Mouse (Mus musculus) heart, embryonic 10.5 days (tissue): ENCODE data around the gene Ap1s1. TPM values are rescaled to one million over a fixed set of nuclear protein-coding genes. Genes with fewer than 3 reads are reported as not detected.

Source experiments
- DNase-seq: peaks from one replicate; pipeline ENCODE4 v3.0.0-alpha.2; 2017; ENCODE audit warnings: low spot score
- H3K27ac ChIP-seq: fragments of 300-500 bp; sonication (generic); 2 replicates; pipeline ENCODE4 v1.5.1; 2016; ENCODE audit warnings: mild to moderate bottlenecking
- H3K27me3 ChIP-seq: fragments of 300-500 bp; sonication (generic); 2 replicates; pipeline ENCODE4 v1.6.1; 2016; ENCODE audit warnings: mild to moderate bottlenecking; ENCODE audit not compliant: poor library complexity, insufficient read depth, severe bottlenecking
- H3K36me3 ChIP-seq: fragments of 300-500 bp; sonication (generic); 2 replicates; pipeline ENCODE4 v1.6.1; 2016; ENCODE audit warnings: mild to moderate bottlenecking, moderate library complexity
- H3K4me1 ChIP-seq: fragments of 300-500 bp; sonication (generic); 2 replicates; pipeline ENCODE4 v1.6.1; 2016; ENCODE audit warnings: mild to moderate bottlenecking
- H3K4me3 ChIP-seq: fragments of 300-500 bp; sonication (generic); 2 replicates; pipeline ENCODE4 v1.5.1; 2016; ENCODE audit warnings: mild to moderate bottlenecking, moderate library complexity
- H3K9me3 ChIP-seq: fragments of 300-500 bp; sonication (generic); 2 replicates; pipeline ENCODE4 v1.6.1; 2016; ENCODE audit warnings: mild to moderate bottlenecking, moderate library complexity
- WGBS: fragments of 180-500 bp; shearing (Covaris S2); methylation state at CpG from one replicate; pipeline ENCODE4 v1.1.7; 2016; 5-methylcytosine and 5-hydroxymethylcytosine counted together
- polyA plus RNA-seq: library from polyadenylated mRNA; unstranded; fragments of >200 nt; fragmentation: Nextera tagmentation; extraction: Ambion mirVana; gene quantifications from 2 replicates; pipeline ENCODE4 v1.2.1, GENCODE M21; 2016

Gene Ap1s1
- polyA plus RNA-seq, 1 experiment from 2014 or later = 178 TPM

DNA sequence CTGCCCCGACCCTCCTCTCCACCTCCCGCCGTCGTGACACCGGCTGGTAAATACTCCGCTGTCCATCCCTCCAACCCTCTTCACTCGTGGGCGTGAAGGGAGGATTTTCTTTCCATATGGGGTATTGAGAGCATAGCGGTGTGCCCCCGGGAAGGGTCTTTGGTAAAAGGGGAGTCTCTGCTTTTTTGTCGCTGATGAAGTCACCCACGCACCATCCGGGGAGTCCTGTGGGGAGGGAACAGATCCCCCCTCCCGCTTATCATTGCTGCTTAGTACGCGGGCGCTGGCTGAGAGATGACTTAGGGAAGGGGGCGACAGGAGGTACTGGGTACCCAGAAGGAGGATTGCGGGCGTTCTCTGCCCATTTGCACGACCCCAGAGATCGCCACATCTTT is 15.5 kb downstream of the Ap1s1 start:
- H3K4me1 ChIP-seq = peaks cover 41% of the 10 kb centered on the region
- H3K36me3 ChIP-seq = peaks cover 6% of the 10 kb centered on the region; the same call in 1 of the 2 replicates
- peak overlapping the region; percentile 54 for H3K4me3 ChIP-seq
- WGBS = 16% methylated on average over 22 of the region's 22 CpGs
- H3K27ac ChIP-seq = no peak overlapping the region
- H3K9me3 ChIP-seq = no peaks in the 10 kb centered on the region
- DNase-seq = no peak
- peaks cover 91% of the 10 kb centered on the region for H3K27me3 ChIP-seq

DNA sequence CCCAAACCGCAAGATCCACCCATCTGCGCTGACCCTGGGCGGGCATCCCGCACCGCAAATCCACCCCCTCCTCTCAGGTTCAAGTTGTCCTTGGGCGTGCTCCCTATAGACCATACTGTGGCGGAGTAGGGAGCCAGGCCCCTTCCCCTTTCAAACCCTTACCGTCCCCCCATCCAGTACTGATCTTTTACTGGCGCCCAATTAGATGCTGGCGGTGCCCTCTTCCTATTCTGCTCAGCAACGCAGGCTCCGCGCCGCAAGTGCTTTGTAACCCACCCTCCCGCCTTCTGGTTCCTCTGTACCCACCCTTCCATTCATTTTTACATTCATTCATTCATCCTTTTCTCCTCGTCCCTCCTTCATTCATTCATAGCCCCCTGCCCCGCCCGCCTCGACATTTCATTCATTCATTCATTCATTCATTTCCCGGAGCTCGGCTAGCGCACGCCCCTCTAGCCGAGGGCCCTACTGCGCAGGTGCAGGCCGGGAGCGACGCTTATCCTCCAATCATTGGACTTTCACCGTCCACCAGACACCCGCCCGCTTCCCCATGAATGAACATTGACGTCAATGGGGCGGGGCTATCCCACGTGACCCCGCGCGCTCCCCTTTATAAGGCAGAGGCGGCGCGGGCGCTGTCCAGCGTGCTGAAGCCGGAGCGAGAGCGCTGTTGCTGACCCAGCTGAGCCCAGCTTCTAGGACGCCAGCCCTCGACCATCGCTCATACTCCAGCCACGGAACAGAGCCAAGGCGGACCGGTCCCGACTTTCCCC is 16.1 kb downstream of the Ap1s1 start:
- Histone ChIP-seq H3K27ac (no peak overlapping the region), H3K36me3 (no peaks in the 10 kb centered on the region), H3K27me3 (peaks cover 91% of the 10 kb centered on the region), H3K4me1 (peaks cover 41% of the 10 kb centered on the region), H3K4me3 (peak overlapping the region; percentile 54), H3K9me3 (no peaks in the 10 kb centered on the region)
- WGBS = under 1% methylated on average over 52 of the region's 52 CpGs
- DNase-seq = peak; percentile 98

DNA sequence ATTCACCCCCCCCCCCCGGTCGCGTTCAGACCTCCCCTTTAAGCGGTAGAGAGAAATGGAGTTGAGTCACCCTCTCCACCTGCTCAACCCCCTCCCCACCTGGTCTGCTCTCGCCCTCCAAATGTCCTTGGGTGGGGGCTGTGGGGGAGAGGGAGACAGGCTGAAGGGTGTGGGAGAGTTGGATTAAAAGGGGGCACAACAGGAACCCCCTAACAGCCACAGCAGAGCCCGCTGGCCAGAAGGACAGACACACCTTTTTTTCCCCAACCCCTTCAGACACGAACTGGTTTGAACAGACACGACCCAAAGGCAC is 16.7 kb downstream of the Ap1s1 start:
- no peak overlapping the region for H3K27ac ChIP-seq
- WGBS = 2% methylated on average over 8 of the region's 8 CpGs
- H3K4me1 ChIP-seq = peaks cover 41% of the 10 kb centered on the region
- peaks cover 92% of the 10 kb centered on the region for H3K27me3 ChIP-seq
- H3K36me3 ChIP-seq = no peaks in the 10 kb centered on the region
- H3K4me3 ChIP-seq = peak overlapping the region; percentile 54
- DNase-seq = no peak
- no peaks in the 10 kb centered on the region for H3K9me3 ChIP-seq

DNA sequence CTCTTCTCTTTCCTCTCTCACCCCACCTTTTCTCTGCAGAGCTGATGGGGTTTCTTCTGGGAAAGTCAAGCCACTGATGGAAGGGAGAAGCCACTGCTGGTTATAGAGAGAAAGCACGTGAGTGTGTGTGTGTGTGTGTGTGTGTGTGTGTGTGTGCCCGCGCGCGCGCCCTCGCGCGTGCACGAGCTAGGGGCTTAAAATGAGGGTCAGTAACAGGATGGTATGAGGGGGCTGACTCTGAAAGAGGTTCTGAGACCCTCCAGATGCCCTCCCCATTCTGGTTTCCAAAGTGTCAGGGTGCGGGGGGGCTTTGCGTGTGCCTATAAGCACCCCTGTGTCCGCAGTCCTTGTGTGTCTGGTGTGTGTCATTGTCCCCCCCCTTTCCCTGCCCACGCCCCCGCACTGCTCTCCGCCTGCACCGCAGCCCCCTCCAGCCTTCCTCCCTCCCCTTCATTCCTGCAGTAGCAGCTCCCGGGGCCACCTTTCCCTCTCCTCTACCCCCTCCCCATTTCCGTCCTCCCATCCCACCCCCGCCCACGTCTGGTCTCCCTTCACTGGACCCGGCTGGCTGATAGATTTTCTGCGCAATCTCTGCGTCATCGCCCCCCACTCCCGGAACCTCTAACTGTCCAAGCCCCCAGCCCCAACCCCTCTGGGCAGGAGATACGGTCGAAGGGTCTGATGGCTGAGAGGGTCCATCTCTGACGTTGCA is 17.2 kb downstream of the Ap1s1 start:
- WGBS = 5% methylated on average over 28 of the region's 29 CpGs

DNA sequence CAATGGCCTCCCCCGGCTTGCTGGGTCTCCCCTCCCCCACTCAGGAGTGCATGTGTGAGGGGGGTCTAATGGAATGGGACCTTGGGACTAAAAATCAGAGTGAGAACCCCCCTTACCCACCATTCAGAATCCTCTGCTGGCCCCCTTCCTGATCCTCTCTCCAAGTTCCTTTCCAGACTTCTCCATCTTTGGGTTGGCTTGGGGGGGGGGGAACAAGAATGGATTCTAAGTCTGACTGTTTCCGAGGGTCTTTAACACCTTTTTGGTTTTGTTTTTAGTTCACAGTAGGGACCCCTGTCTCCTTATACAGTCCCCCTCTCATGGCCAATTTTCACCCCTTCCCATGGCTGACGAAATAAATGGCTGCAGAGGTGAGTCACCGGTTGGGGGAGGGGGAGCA is 19.8 kb downstream of the Ap1s1 start, which contains the start of gene Vgf:
Gene Vgf, plus strand, starts transcription at position 301 of the 400 bp plus-strand sequence.
- no peak for DNase-seq
- WGBS = 14% methylated on average over 4 of the region's 4 CpGs

More for the DNA sequence above, 17.2 kb downstream of the Ap1s1 start:
- no peak for DNase-seq
- H3K4me3 ChIP-seq = peak overlapping the region; percentile 54
- peaks cover 41% of the 10 kb centered on the region for H3K4me1 ChIP-seq
- H3K36me3 ChIP-seq = no peaks in the 10 kb centered on the region
- no peak overlapping the region for H3K27ac ChIP-seq
- peaks cover 92% of the 10 kb centered on the region for H3K27me3 ChIP-seq
- H3K9me3 ChIP-seq = no peaks in the 10 kb centered on the region

DNA sequence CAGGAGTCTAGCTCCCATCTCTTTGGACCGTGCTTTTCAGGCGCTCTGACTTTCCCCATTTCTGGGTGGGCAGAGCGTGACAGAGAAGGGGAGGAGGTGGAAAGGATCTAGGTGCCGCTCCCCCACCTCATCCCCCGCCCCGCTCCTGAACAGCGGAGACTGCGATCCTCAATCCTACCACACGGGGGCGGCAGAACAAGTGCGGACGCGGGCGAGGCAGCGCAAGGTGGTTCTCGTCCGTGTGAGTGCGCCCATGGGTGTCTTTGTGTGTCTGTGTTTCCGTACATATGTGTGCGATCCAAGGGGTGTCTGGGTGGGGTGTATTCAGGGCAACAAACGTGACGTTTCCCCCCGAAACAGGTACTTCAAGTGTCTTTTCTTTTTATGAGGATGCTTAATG is 20.8 kb downstream of the Ap1s1 start:
- peak overlapping the region; percentile 27; the same call in 1 of the 2 replicates for H3K4me3 ChIP-seq
- H3K36me3 ChIP-seq = no peaks in the 10 kb centered on the region
- H3K9me3 ChIP-seq = no peaks in the 10 kb centered on the region
- H3K27me3 ChIP-seq = peaks cover 63% of the 10 kb centered on the region
- no peak overlapping the region for H3K27ac ChIP-seq
- under 1% methylated on average over 23 of the region's 23 CpGs for WGBS
- DNase-seq = no peak
- peaks cover 15% of the 10 kb centered on the region for H3K4me1 ChIP-seq

More for the DNA sequence above, 19.8 kb downstream of the Ap1s1 start, which contains the start of gene Vgf:
- Histone ChIP-seq H3K4me3 (peak within 1 kb of the TSS; percentile 27; the same call in 1 of the 2 replicates), H3K4me1 (peaks cover 17% of the 10 kb centered on the region), H3K27me3 (peaks cover 72% of the 10 kb centered on the region), H3K36me3 (no peaks in the 10 kb centered on the region), H3K9me3 (no peaks in the 10 kb centered on the region), H3K27ac (no peak within 1 kb of the TSS)

DNA sequence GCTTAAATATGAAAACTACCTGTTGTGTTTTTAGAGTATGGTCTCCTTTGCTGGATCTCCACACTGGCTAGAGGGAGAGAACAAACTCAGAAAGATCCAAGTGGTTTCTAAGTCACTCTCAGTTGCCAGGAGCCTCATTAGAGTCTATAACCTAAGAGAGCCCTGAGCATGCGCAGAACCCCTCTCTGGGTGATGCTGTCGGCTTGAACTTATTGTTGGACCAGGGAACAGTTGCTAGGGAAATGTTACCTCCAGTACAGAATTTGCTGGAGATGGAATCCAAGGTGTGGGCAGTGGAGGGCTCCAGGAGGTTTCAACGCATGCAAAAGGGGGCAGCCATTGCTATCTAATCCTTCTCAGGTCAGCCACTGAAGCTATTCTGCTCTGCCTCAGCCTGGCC is 21.6 kb downstream of the Ap1s1 start:
- H3K27ac ChIP-seq = no peak overlapping the region
- no peak overlapping the region for H3K4me3 ChIP-seq
- no peak for DNase-seq
- H3K27me3 ChIP-seq = peaks cover 56% of the 10 kb centered on the region
- H3K4me1 ChIP-seq = peaks cover 8% of the 10 kb centered on the region
- WGBS = 46% methylated on average over 3 of the region's 3 CpGs
- no peaks in the 10 kb centered on the region for H3K9me3 ChIP-seq
- H3K36me3 ChIP-seq = no peaks in the 10 kb centered on the region

DNA sequence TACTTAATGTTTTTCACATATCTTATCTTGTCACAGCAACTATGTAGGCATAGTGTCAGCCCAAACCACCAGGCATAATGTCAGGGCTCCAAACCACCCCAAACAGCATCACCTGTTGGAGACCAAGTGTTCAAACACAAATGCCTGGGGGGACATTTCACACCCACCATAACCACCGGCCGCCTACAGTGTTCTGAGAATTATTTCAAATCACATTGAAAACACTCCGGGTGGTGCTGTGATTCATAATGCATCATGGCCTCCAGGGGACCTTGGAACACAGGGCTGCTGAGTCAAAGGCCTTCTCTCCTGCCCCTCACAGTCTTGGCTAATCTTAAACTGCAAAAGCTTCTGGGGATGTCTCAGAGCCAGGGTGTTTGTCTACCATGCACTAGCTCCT is 30.0 kb downstream of the Ap1s1 start:
- Histone ChIP-seq H3K27me3 (no peaks in the 10 kb centered on the region), H3K27ac (no peak overlapping the region), H3K4me3 (no peak overlapping the region), H3K36me3 (no peaks in the 10 kb centered on the region), H3K4me1 (no peaks in the 10 kb centered on the region), H3K9me3 (no peaks in the 10 kb centered on the region)
- WGBS = 81% methylated on average over 3 of the region's 3 CpGs
- DNase-seq = no peak

DNA sequence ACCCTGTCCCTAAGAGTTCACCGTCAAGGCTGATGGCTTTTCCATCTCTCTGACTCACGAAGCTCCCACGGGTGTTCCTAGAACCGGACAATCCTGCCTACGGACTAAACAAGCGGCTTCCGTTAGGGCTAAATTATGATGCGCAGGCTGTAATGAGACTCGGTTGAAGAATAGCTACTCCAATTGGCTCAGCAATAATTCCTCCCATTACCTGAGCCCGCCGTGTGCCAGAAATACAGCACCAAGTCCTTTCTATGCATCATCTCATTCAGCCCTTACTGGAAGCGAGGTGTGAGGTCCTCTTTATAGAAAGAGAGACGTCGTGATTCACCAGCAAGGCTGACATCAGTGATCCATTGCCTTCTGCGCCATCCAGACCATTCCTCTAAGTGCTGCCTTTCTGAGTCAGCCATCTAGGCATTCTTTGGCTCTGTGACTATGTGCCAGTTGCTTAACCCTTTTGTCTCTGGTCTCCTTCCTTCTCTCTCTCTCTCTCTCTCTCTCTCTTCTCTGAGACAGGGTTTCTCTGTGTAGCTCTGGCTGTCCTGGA is 33.5 kb downstream of the Ap1s1 start:
- peaks cover 7% of the 10 kb centered on the region; the same call in 1 of the 2 replicates for H3K27me3 ChIP-seq
- WGBS = 77% methylated on average over 15 of the region's 15 CpGs
- H3K4me3 ChIP-seq = no peak overlapping the region
- no peaks in the 10 kb centered on the region for H3K4me1 ChIP-seq
- no peaks in the 10 kb centered on the region for H3K9me3 ChIP-seq
- H3K27ac ChIP-seq = no peak overlapping the region
- DNase-seq = no peak
- no peaks in the 10 kb centered on the region for H3K36me3 ChIP-seq

DNA sequence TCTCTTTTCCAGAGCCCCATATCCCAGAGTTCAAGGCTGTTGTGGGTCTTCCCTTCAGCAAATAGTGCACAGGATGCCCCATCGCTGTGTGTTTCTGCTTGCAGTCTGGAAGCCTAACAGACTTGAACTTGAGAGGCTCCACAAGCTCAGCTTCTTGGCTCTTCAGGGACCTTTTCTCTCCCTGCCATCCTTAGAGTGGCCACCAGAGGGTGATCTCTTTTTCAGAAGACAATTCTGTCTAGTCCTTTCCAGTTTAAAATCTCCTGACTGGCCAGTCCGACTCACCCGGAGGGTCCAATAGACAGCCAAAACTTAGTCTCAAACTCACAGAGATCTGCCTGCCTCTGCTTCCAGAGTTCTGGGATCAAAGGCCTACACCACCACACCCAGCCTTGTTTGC is 35.9 kb downstream of the Ap1s1 start:
- WGBS = 27% methylated on average over 3 of the region's 3 CpGs
- no peak for DNase-seq
- H3K4me1 ChIP-seq = no peaks in the 10 kb centered on the region
- no peak overlapping the region for H3K4me3 ChIP-seq
- H3K9me3 ChIP-seq = no peaks in the 10 kb centered on the region
- H3K27me3 ChIP-seq = peaks cover 7% of the 10 kb centered on the region; the same call in 1 of the 2 replicates
- H3K36me3 ChIP-seq = no peaks in the 10 kb centered on the region
- H3K27ac ChIP-seq = no peak overlapping the region

DNA sequence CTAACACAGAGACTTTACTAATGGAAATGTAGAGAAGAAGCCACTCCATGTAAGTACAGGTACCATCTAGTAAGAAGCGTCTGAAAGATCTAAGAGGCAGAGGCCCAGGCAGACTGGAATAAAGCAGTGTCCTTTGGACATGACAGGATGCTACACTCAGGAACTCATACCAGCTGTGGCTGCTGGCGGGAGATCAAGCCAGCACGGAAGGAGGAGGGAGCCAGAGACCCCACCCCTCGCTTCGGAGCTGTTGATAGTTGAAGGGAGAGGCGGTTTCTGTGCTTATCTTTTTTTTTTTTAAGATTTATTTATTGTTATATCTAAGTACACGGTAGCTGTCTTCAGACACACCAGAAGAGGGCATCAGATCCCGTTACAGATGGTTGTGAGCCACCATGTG is 38.7 kb downstream of the Ap1s1 start:
- DNase-seq = no peak
- Histone ChIP-seq H3K36me3 (no peaks in the 10 kb centered on the region), H3K27ac (no peak overlapping the region), H3K27me3 (peaks cover 7% of the 10 kb centered on the region; the same call in 1 of the 2 replicates), H3K4me1 (no peaks in the 10 kb centered on the region), H3K4me3 (no peak overlapping the region), H3K9me3 (no peaks in the 10 kb centered on the region)
- WGBS = 49% methylated on average over 8 of the region's 8 CpGs

DNA sequence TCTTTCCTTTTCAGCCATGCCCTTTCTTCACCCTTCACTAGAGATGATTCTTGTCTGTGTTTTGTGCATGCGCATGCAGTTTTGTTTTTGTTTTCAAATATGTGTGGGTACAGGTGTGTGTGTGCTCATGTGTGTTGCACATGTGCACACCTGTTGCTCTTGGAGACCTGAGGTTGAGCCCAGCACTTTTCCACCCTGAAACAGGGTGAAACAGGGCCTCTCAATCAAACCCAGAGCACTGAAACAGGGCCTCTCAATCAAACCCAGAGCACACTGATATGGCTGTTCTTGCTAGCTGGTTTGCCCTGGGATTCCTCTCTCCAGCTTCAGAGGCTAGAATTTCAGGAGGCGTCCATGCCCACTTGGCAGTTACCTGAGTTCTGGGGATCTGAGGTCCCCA is 45.3 kb downstream of the Ap1s1 start:
- DNase-seq = no peak
- Histone ChIP-seq H3K4me1 (peaks cover 17% of the 10 kb centered on the region), H3K9me3 (no peaks in the 10 kb centered on the region), H3K36me3 (peaks cover 8% of the 10 kb centered on the region), H3K27ac (no peak overlapping the region), H3K4me3 (no peak overlapping the region), H3K27me3 (no peaks in the 10 kb centered on the region)
- 83% methylated on average over 2 of the region's 2 CpGs for WGBS

DNA sequence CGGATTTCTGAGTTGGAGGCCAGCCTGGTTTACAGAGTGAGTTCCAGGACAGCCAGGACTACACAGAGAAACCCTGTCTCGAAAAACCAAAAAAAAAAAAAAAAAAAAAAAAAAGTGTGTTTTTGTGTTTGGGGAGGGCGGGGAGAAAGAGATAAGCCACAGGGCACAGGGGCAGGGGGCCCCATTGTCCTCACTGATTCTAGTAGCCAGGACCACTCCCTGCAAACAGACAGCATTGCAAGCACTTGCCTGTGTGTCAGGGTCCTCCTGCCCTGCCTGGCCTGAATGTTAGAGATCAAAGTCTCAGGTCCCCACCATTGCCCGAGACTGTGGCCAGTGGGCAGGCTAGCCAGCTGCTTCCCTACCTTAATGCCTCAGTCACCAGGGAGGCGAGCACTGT is 46.5 kb downstream of the Ap1s1 start:
- WGBS = 66% methylated on average over 5 of the region's 5 CpGs
- no peak for DNase-seq
- Histone ChIP-seq H3K27ac (peak overlapping the region; percentile 59; the same call in 1 of the 2 replicates), H3K4me3 (no peak overlapping the region), H3K27me3 (no peaks in the 10 kb centered on the region), H3K36me3 (peaks cover 19% of the 10 kb centered on the region), H3K4me1 (peaks cover 17% of the 10 kb centered on the region), H3K9me3 (no peaks in the 10 kb centered on the region)
